Mouse (Mus musculus) testis, adult 2 months (tissue): ENCODE measurements at regions not wholly inside any gene's neighbourhood (a gene's known extent, or its start where the extent isn't known, plus 50 kb on each side); places are given as distances from the start of the nearest gene placed in this dataset.

Experiments used
- CTCF ChIP-seq: fragments of 200-500 bp; IDR thresholded peaks from 2 replicates; pipeline ENCODE4 v1.5.1; 2012; ENCODE audit warnings: low read depth, mild to moderate bottlenecking, inconsistent platforms, low read length, moderate library complexity; ENCODE audit not compliant: control insufficient read depth, insufficient read depth, insufficient replicate concordance
- POLR2A ChIP-seq: fragments of 200-500 bp; IDR thresholded peaks from 2 replicates; pipeline ENCODE4 v1.6.1; 2012; ENCODE audit warnings: low read depth, mild to moderate bottlenecking, inconsistent platforms, low read length, moderate library complexity; ENCODE audit not compliant: control insufficient read depth

DNA sequence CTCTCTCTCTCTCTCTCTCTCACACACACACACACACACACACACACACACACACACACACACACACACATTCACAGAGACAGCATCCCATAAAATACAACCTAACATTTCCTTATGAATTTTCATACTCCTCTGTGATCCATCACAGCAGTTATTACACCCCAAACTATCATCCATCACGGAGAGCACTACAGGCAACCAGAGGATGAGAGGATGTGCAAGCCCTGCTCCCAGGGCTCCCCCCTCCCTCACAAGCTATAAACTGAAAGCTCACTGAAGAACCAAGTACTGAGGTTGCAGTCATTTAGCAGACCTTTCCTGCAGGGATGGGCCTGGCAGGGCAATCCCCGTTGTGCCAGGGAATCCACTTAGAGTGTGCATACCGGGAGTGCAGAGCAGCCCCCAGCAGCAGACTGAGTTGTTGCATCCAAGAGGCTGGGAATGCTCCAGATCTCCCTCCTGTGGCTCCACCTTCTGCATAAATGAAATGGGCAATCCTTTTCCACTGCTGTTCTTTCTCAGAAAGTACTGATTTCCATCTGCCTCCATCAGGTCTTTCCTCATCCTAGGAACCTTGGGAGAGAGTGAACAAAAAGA, 283.4 kb downstream of the Psat1 start:
- TF ChIP-seq CTCF, result no peak
- TF ChIP-seq POLR2A, result no peak
